In genomic region chr7:127308431-127308830, GRCm38 (mm10) we compare ENCODE assay signal across 15 mouse cellular contexts. TPM values are rescaled to one million over a fixed set of nuclear protein-coding genes. Genes with fewer than 3 reads are reported as not detected.
DNase-seq lines count a peak whose midpoint lies in the region; TF ChIP-seq lines count a peak whose summit lies in the region.
"Had no signal": no experiment of that assay in that cellular context is flagged by ENCODE, and none has a peak within 500 bp of the region (broad histone marks: within the 10 kb centered on the region; RNA-seq: fewer than 3 reads in every experiment).

No protein-coding gene starts in this region.

- peak overlapping the region; percentile 84 for H3K27ac ChIP-seq in thymus, adult 2 months (ENCODE audit: control insufficient read depth, insufficient read depth, low read length)
- H3K27ac ChIP-seq: embryonic facial prominence, embryonic 13.5 days; forebrain, embryonic 12.5 days; heart, embryonic 10.5 days; hindbrain, postnatal 0 days; left cerebral cortex, adult 2 months; limb, embryonic 15.5 days had no signal

- H3K4me3 ChIP-seq in thymus, adult 2 months (ENCODE audit: control insufficient read depth, insufficient read depth, low read length) = no peak overlapping the region
- H3K4me3 ChIP-seq: embryonic facial prominence, embryonic 13.5 days; erythroblast, embryonic 14.5 days; forebrain, embryonic 12.5 days; heart, embryonic 10.5 days; left cerebral cortex, adult 2 months; limb, embryonic 15.5 days had no signal

- H3K36me3 ChIP-seq in thymus, adult 2 months (ENCODE audit: control insufficient read depth, insufficient read depth, low read length) = peaks cover 76% of the 10 kb centered on the region
- H3K36me3 ChIP-seq: embryonic facial prominence, embryonic 13.5 days; forebrain, embryonic 12.5 days; heart, embryonic 10.5 days; limb, embryonic 15.5 days had no signal

- H3K27me3 ChIP-seq in thymus, adult 2 months (ENCODE audit: control insufficient read depth, insufficient read depth, low read length) = no peaks in the 10 kb centered on the region
- H3K27me3 ChIP-seq: embryonic facial prominence, embryonic 13.5 days; forebrain, embryonic 12.5 days; limb, embryonic 15.5 days had no signal

- TF ChIP-seq CTCF in thymus, adult 2 months (IDR thresholded peaks at IDR 0.05; ENCODE audit: borderline replicate concordance, control insufficient read depth, extremely low read depth, insufficient read depth, low read length, poor library complexity) = peak; percentile 35; the same call in 1 of the 2 replicates

- H3K4me1 ChIP-seq in thymus, adult 2 months (replicated peaks; ENCODE audit: control insufficient read depth, insufficient read depth, low read length) = peaks cover 14% of the 10 kb centered on the region
- H3K4me1 ChIP-seq: embryonic facial prominence, embryonic 13.5 days; forebrain, embryonic 12.5 days; limb, embryonic 15.5 days had no signal

- TF ChIP-seq POLR2A in thymus, adult 2 months (IDR thresholded peaks at IDR 0.05; ENCODE audit: control insufficient read depth, extremely low read depth, insufficient read depth, low read length, poor library complexity) = no peak

- 51% methylated on average over 2 of the region's 2 CpGs for WGBS in thymus, adult 2 months

- DNase-seq in adrenal gland, postnatal 36 days = peak; percentile 5 to 6
- DNase-seq in adrenal gland, adult 8-10 months = no peak
- DNase-seq in thymus, adult 2 months = peak; percentile 29
- DNase-seq in thymus, adult 18-20 months = no peak
- peak; percentile 54 for DNase-seq in thymus, postnatal 0 days (ENCODE audit: low spot score)
- DNase-seq in yolk sac, embryonic 10.5 days (ENCODE audit: low spot score) = peak; percentile 47
- DNase-seq in layer of hippocampus, adult 9-10 months (ENCODE audit: low spot score) = no peak
- DNase-seq in heart, adult 18-20 months = no peak

RNA-seq across cellular contexts. Expression of gene Itgal, which starts 12.4 kb away (rescaled TPM):
- total RNA-seq in adrenal gland, postnatal 36 days (2021) = 1 to 10 TPM; 1.1 to 1.8 TPM
- 1 to 10 TPM; 1.9 to 3.1 (median 2.7) TPM for total RNA-seq in adrenal gland, adult 8-10 months (2022)
- polyA plus RNA-seq in thymus, adult 2 months (2012; rRNA removed) = 353 and 356 TPM in 2 replicates
- polyA plus RNA-seq in thymus, postnatal 0 days (2015; fragmentation: Nextera tagmentation; extraction: Ambion mirVana) = 81.6 and 96.5 TPM in 2 replicates
- total RNA-seq in heart, adult 18-20 months (2021) = 1 to 10 TPM; 1.9 to 4.1 TPM
- total RNA-seq: hindbrain, postnatal 0 days had no signal

RNA-seq across cellular contexts. Expression of gene Sephs2, which starts 34.6 kb away (rescaled TPM):
- 100 to 1,000 TPM in 1 of 2 experiments, 10 to 100 TPM in 1; 65.9 to 128 TPM for total RNA-seq in adrenal gland, postnatal 36 days (2021)
- 100 to 1,000 TPM in 1 of 4 experiments, 10 to 100 TPM in 3; 44.5 to 105 (median 76.5) TPM for total RNA-seq in adrenal gland, adult 8-10 months (2022)
- polyA plus RNA-seq in thymus, adult 2 months (2012; rRNA removed) = 37.2 and 46.3 TPM in 2 replicates
- polyA plus RNA-seq in thymus, postnatal 0 days (2015; fragmentation: Nextera tagmentation; extraction: Ambion mirVana) = 146 and 151 TPM in 2 replicates
- 10 to 100 TPM; 29.5 to 31.7 TPM for total RNA-seq in heart, adult 18-20 months (2021)

RNA-seq across cellular contexts. Expression of gene Zfp768, which starts 37.0 kb away (rescaled TPM):
- total RNA-seq in adrenal gland, postnatal 36 days (2021) = 10 to 100 TPM; 25.9 to 26.1 TPM
- total RNA-seq in adrenal gland, adult 8-10 months (2022) = 10 to 100 TPM; 25.9 to 29.4 (median 28.0) TPM
- polyA plus RNA-seq in thymus, adult 2 months (2012; rRNA removed) = 8.6 and 11.1 TPM in 2 replicates
- polyA plus RNA-seq in thymus, postnatal 0 days (2015; fragmentation: Nextera tagmentation; extraction: Ambion mirVana) = 2.5 TPM in 2 replicates
- 10 to 100 TPM; 35.9 to 42.9 TPM for total RNA-seq in heart, adult 18-20 months (2021)

RNA-seq across cellular contexts. Expression of gene Dctpp1, which starts 47.9 kb away (rescaled TPM):
- 10 to 100 TPM; 27.8 to 49.1 TPM for total RNA-seq in adrenal gland, postnatal 36 days (2021)
- 10 to 100 TPM; 28.2 to 36.5 (median 31.6) TPM for total RNA-seq in adrenal gland, adult 8-10 months (2022)
- polyA plus RNA-seq in thymus, adult 2 months (2012; rRNA removed) = 122 and 125 TPM in 2 replicates
- polyA plus RNA-seq in thymus, postnatal 0 days (2015; fragmentation: Nextera tagmentation; extraction: Ambion mirVana) = 181 and 213 TPM in 2 replicates
- 10 to 100 TPM; 40.3 to 42.0 TPM for total RNA-seq in heart, adult 18-20 months (2021)

Comparison
In these comparisons a context has a peak if more than half of its experiments do, and no peak if none do; other contexts are left out.
1. DNase-seq: peak in adrenal gland, postnatal 36 days (2 of 2), thymus, adult 2 months (single experiment), thymus, postnatal 0 days (single experiment) and yolk sac, embryonic 10.5 days (single experiment); none in adrenal gland, adult 8-10 months (single experiment), thymus, adult 18-20 months (0 of 2), layer of hippocampus, adult 9-10 months (single experiment) and heart, adult 18-20 months (0 of 2).